Mouse (Mus musculus): ENCODE measurements around the gene Gm5617. TPM values are rescaled to one million over a fixed set of nuclear protein-coding genes. Genes with fewer than 3 reads are reported as not detected.

The Gm5617 gene
- 45.9 and 47.4 TPM in 2 replicates for polyA plus RNA-seq (2015; fragmentation: Nextera tagmentation; extraction: Ambion mirVana)

GRCm38 (mm10) chr9:48494817-48495547, at the start of gene Gm5617, which contains the start of gene Rbm7:
Gene Gm5617, plus strand, starts transcription at chr9:48495442.
Gene Rbm7, minus strand, starts transcription at chr9:48495299.

GRCm38 (mm10) chr9:48480411-48481213, 14.6 kb upstream of the Gm5617 start, which contains the start of gene Rexo2:
Gene Rexo2, minus strand, starts transcription at chr9:48480623.

Small RNA genes within 50 kb of the gene (microRNA-seq; reads per million reads assigned to microRNA genes)
- not detected for gene Gm23653

Other genes with a start within 250 kb of the Gm5617 start
- 1.2 and 2.6 TPM in 2 replicates for gene Nxpe2, start 142.0 kb upstream of the Gm5617 start, polyA plus RNA-seq (2015; fragmentation: Nextera tagmentation; extraction: Ambion mirVana)
- gene Rexo2, start 14.8 kb upstream of the Gm5617 start, polyA plus RNA-seq (2015; fragmentation: Nextera tagmentation; extraction: Ambion mirVana), result 551 and 605 TPM in 2 replicates
- gene Rbm7, start 143 bp upstream of the Gm5617 start, polyA plus RNA-seq (2015; fragmentation: Nextera tagmentation; extraction: Ambion mirVana), result 104 and 114 TPM in 2 replicates
- gene Nnmt, start 109.7 kb downstream of the Gm5617 start, polyA plus RNA-seq (2015; fragmentation: Nextera tagmentation; extraction: Ambion mirVana), result 15.1 and 17.1 TPM in 2 replicates